Mouse (Mus musculus): ENCODE measurements around the gene D1Ertd622e.
"Not testable (repeated sequence)": the region's sequence is repeated elsewhere in the genome, so short reads cannot be mapped to it uniquely, and the experiment has no call there.

D1Ertd622e gene

DNA sequence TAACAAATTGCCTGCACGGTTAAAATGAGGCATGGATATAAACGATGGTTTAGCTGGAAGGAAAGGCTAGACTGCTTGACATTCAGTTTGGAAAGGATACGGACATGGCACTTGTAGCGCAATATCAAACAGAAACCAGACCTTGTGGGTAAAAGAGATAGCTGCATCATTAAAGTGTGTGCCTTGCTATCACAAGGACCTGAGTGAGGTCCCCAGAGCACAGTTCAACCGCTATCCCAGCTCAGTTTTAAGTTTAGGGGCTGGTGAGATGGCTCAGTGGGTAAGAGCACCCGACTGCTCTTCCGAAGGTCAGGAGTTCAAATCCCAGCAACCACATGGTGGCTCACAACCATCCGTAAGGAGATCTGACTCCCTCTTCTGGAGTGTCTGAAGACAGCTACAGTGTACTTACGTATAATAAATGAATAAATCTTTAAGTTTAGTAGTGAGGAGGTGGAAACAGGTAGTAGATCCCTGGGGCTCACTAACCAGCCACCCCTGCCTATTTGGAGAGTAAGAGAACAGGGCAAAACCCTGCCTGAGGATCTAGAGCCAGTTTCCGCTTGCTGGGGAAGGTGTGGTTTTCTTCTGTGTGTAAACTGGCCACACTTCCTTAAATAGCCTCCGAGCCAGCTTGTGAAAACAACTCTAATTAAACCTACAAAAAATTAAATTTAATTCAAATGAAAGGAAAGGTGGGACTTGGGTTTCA is 29.2 kb downstream of the D1Ertd622e start:
- DNase-seq, result no peak

DNA sequence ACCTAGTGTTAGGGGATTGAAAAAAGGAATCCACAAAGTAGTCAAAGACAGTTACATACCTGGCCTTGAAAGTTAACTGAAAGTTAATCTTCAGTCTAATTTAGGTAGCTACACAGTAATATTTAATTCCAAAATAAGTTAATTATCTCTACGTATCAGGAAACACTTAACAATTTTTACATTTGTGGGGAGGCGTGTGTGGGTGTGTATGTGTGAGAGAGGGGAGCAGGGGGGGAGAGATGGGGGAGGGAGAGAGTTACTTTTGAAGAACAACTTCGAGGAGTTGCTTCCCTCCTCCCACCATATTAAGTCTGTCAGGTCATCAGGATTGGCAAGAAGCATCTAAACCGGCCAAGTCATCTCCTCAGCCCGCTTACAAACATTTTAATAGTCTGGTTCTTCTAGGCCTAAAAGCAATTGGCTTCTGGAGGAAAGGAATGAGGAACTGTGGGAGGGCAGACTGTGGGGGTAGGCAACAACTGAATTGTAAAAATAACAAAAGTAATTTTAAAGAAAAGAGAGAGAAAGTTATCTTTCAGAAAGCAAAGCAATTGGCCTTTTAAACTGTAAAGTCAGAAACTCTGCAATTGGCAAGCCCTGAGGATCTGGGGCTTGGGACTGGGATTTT is 29.9 kb downstream of the D1Ertd622e start:
- DNase-seq, result no peak

DNA sequence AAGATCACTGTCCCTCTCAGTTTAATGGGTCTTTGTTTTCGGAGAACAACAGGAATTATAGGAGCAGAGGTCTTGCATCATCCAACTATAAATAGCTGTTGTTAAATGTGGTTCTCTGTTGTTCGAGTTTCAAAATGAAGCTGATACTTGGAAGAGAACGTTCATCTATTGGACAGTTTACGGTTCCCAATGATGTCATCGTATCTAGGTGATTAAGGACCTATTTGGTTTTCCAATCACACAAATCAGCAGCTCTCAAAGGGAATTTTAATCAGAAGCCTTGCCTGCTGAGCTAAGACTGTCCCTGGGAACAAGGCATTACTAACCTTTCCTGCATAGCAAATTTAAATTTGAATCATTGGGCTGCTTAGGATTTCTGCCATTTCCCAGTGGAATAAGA is 31.7 kb downstream of the D1Ertd622e start:
- DNase-seq, result no peak

DNA sequence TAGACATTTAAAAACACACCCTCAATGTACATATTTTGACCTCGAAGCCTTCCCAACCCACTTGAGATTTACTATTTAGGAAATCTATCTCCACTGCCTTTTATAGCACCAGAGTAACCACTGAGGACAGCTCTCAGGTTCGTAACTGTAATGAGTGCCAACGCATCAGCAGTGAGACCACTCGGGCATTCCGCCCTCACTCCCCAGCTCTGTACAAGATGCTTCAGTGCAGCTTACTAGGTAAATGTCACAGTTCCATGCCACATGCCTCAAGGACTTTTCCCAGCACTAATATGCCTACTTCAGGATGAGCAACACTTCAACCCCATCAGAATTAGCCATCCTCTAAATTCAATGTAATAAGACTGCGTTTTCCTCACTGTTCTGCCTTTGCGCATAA is 33.0 kb downstream of the D1Ertd622e start:
- DNase-seq, result no peak

DNA sequence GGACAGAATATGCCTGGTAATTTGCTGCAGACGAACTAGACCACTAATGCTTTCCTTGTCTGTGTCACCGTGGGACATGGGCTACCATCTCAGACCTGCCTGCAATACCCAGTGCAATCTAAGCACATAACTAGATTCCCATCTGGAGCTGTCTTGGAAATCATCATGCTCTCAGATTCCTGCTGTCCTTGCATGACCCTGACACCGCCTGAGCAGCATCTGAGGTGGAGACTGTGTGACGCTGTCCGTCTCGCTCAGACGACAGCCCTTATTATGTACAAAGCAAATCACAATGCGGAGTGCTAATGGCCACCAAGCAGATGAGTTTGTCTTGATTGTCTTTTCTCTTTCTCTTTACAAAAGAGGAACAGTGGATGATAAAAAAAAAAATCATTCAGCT is 33.9 kb downstream of the D1Ertd622e start:
- no peak for DNase-seq

DNA sequence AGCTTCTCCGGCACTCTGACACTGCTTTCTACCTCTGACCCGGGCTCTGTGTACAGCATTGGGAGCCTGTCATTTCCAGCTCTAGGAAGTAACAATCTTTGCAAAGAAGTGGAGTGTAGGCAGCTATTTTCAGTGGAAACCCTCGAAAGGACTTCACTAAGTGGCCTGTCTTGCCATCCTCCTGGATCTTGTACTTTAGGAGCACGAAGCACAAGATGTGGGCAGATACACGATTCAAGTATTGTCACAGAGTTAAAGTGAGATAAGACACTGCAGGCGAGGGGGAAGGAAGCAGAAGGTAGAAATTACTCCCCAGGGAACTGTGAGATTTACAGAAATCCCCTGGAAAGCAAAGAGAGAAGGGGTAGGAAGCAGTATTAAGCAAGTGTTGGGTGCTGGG is 36.4 kb downstream of the D1Ertd622e start:
- no peak for DNase-seq

DNA sequence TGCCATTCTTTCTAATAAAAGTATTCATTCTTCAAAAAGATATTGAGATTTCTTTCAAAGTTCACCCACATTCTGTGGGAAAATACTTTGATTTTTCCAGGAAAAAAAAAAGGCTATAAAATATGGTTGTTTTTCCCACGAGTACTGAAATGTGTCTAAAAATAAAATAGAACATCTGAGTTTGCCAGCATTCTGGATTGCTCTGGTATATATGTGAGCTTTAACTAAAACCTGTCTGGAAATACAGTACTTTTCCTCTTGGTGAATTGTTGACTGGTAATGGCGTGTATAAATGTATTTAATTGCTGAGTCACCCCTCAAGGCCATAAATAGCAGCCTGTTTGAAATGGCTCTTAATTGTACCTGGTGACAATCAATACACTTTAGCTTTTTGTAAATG is 37.5 kb downstream of the D1Ertd622e start:
- DNase-seq, result no peak

DNA sequence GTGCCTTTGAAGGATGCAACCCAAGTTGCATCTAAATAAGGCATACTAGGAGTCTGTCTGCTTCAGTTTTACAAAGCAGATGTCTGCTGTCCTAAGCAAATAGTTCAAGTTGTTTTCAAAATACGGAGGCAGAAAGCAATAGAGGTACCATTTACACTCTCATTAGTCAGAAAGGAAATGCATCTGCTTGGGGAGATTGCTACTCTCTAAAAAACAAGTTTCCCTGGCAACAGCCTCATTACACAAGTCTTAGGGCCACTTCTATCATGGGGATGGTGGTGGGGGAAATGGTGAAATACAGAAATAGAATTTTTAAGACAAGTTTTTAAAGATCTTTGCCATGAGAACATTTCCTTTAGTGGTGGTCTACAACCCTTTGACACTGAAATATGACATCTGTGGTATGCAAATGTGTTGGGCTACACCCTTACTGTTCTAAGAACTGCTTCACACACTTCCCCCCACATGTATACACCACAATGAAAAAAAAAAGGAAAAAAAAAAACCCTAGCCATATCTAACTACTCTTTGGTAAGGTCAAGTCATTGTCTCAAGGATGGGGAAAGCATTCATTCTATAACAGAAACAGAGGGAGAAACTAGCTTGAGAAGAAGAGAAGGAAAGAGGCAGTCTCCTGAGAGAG is 38.5 kb downstream of the D1Ertd622e start:
- no peak for DNase-seq

DNA sequence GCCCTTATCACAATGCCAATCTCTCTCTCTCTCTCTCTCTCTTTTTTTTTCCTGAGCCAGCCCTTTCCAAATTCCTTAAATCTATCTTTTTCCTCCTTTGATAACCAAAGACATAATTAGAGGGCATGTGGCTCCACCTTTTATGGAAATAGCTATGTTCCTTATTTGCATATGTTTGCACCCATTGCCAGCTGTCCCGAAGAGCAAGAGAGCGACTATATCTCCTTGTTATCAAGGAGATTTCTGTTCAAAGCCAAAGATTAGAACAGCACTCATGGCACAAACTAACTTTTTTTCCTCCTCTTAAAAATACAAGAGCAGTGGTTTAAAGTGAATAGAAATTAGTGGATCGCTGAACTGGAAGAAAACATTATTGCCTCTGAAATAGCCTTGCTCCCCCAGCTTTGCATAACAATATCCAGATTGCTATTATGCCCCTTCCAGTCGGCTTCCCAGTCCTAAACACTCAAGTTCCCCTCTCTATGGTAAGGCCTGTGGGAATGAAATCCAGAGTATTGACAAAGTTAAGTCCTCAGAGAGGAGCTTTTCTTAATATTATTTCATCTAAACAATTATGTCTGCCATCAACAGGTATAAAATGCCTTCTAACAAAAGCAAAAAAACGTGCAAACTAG is 39.2 kb downstream of the D1Ertd622e start:
- no peak for DNase-seq

DNA sequence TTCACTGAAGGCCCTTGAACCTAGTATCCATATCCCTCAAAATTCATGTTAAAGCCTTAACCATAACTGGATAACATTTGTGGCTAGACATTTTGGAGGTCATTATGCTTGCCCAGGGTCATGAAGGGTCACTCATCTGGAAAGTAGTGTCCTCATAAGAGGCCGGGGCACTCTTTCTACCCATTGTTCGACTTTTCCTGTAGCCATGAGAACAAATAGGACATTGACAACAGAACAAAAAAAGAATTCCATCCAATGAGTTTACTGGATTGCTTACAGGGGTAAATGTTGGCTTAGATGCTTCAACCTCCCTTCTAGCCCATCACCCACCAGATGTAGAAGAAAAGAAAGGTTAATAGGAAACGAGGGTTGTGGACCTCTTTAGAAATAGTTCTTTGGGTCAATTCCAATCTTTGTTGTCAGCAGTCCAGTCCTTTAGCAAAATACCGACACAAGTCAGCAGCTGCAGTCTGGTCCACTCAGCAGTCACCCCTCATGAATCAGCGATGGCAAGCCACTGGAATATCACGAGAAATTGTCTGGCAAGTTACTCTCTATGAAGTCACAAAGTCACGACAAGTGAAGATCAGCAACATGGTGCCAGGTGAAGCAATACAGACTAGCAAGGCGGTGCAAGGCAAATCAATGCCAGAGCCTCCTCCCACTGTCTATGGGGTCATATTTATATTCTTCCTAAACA is 42.1 kb downstream of the D1Ertd622e start:
- DNase-seq, result no peak

DNA sequence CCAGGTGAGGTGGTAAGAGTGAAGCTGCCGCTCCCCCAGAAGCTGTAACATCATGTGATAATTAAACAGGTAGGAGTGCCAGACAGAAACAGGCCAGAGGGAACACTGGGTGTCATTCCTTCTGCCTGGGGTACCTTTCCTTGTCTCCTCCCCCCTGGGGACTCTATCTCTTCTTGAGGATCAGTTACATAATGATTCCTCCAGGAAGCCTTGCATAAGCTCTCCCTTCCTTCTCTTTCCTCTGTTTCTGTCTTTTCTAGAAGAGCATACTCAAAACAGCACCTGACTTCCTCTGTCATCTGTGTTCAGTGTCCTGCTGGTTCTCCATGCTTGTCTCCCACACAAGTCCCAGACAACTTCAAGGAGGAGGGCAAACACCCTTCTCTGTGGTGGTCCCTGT is 46.3 kb downstream of the D1Ertd622e start:
- no peak for DNase-seq

DNA sequence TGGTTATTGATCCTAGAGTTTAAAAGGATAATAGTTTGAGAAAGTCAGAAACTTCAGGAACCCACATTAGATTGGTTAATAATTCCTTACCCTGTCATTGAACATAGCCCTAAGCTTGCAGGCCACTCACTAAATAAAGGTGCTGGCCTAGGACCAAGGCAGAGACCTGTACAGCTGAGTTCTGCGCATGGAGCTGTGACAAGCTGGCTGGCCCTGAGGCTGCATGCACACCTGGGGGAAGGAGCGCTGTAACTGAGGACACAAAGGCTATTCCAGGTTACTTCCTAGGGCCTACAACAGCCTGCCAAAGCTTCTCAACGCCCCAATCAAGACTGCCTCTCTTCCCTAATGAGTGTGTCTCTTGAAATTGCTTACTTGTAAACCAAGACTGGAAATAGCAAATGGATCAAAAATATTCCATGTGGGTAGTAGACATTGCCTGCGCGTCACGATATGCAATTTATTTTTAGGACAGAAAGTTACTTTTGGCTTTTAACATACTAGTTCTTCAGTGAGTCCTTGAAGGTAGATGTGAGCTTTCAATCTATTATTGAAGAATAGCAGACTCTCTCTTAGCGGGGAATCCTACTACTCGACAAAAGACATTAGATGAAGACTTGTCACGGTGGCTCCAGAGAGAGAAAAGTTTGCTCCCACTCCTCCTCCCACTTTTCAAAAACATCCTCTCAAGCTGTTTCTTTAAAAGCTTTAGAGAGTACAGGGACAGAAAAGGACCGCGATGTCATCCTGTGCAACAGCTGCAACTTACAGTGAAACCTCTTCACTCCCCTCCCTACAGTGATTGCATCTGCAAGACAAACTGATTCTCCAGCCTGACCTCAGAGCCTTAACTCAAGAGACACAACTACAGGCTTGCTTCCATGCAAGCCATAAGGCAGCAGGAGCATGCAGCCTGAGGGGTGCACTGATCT is 47.1 kb downstream of the D1Ertd622e start:
- DNase-seq, result no peak

DNA sequence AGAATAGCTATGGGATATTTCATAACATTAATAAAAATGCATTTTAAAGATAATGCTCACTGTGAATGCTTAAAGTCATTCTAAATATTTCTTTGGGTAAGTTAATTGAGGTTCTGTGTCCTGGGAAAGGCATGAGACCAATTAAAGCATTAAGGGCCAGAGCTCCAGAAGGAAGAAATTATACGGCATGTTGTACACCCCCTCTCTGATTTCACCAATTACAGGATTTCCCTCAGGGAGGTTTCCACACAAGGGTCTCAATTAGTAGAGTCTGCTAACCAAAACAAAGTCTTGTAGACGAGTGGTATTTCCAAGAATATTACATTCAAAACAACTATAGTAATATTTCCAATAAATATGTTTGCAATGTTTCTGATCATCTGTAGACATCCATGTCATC is 50.1 kb downstream of the D1Ertd622e start:
- no peak for DNase-seq

DNA sequence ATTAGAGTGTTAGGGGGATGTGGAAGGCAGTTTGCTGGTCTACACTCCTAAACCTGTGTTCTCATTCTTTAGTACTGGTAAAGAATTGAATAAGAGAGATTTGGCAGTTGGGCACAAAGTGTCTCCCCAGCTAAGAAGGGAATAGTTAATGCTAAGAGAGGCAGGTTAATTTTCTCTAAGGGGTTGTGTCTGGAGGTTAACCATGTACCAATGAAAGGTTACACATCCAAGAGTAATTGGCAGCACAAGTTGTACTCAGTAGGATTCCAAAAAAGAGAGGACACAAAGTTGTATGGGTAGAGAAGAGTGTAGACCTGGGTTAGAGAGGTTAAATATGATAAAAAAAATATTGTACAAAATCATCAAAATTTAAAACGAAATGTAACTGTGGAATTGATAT is 58.5 kb downstream of the D1Ertd622e start:
- no peak for DNase-seq

DNA sequence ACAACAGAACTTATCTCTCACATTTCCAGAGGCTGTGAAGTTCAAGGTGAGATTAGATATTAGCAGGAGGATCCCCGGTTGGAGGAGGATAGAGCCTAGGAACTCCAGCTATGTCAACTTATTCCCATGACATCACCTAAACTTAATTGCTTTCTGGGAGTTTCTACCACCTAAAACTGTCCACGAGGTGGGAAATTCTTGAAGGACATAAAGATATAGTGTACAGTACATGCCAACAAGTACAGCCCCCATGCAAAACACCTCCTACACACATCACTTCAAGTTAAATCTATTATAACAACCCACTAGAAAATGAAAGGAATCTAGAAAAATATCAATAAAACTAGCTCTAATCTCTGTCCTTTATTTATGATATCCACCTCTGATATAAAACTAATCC is 61.5 kb downstream of the D1Ertd622e start:
- DNase-seq, result no peak

DNA sequence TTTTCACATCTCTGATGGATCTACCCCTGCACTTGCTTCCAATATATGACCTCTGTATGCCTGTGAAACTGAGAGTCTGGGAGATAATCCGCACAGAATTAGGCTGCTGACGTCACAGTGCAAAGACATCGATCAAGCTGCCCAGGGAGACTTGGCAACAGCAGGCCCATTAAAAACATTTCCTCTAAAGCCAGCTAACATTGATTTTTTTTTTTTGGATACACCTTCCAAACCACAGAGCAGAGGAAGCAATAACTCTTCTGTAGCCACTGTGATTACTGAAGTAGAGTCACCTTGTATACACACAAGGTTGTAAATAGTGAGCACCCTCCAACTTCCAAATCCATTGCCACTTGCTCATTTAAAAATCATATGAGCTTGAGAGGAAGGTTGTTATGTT is 62.8 kb downstream of the D1Ertd622e start:
- DNase-seq, result no peak

DNA sequence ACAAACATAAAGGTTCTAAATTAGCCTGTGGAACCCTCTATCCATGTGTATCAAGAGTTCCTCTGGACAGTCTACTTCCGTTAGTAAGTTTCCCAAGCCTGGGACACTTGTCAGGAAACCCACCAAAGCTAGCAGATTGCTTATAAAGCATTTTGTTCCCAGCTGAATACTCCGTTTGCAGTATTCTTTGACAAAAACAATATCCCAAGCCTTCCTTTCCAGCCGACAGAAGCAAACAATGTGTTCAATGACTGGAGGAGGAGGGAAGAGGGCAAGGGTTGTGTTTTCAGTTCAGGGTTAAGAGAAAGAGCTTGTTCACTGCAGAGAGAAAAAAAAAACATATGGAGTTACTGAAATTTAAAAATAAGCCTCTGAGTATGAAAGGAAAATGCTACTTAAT is 73.3 kb downstream of the D1Ertd622e start:
- DNase-seq, result no peak

DNA sequence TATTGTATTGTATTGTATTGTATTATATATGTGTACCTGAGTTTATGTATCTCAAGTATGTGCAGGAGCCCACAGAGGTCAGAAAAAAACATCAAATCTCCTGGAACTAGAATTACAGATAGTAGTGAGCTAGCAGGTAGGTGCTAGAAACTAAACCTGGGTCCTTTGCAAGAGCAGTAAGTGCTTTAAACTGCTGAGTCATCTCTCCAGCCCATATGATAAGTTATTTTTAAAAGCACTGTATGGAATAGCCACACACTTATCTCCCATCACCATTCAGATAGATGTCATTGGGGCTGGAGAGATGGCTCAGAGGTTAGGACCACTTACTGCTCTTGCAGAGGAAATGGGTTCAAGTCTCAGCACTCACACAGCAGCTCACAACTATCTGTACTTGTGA is 76.8 kb downstream of the D1Ertd622e start:
- no peak for DNase-seq

DNA sequence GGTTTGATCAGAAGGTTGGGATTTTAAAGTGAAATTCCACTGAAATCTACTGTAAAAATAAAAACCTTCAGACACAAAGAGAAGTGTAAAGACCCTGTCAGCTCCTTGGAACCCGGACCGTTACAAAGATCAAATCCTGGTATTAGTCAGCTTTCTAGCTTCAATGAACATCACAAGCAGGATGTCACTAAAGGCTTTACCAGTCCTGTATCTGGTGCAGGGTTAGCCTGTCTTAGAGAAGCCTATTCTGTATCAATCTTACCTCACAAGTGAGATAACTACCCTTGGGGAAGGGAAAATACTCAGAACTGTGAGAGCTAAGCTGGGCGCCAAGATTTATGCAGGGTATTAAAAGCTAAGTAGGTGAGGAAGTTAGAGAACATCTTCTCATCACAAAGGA is 77.7 kb downstream of the D1Ertd622e start:
- DNase-seq, result no peak

DNA sequence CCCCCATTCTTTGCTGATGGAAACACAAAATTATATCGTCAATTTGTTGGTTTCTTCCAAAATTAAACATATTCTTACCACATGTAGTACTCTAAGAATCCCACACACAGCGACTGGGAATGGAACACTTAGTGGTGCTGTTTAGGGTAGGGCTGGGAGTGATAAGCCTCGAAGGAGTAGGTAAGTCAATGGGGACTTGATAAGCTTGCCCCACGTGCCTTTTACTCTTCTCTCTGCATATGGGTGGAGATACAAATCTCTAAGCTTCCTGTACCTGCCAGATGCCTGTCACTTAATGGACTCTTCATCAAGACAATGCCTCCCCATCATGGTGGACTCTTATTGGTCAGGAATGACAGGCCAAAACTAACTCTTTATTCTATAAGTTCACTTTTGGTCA is 78.8 kb downstream of the D1Ertd622e start:
- DNase-seq, result no peak

DNA sequence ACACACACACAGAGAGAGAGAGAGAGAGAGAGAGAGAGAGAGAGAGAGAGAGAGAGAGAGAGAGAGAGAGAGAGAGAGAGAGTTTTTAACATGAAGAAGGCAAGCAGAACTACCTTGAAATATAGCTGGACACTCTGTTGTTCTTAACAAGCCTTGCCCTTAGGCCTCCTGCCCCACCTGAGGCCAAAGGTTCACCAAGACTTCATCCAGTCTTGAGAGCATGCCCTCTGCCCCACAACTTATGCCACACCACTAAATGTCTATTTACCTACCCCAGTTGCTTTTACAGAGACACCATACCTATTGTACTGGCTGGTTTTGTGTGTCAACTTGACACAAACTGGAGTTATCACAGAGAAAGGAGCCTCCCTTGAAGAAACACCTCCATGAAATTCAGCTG is 81.2 kb downstream of the D1Ertd622e start:
- DNase-seq, result not testable (repeated sequence)

DNA sequence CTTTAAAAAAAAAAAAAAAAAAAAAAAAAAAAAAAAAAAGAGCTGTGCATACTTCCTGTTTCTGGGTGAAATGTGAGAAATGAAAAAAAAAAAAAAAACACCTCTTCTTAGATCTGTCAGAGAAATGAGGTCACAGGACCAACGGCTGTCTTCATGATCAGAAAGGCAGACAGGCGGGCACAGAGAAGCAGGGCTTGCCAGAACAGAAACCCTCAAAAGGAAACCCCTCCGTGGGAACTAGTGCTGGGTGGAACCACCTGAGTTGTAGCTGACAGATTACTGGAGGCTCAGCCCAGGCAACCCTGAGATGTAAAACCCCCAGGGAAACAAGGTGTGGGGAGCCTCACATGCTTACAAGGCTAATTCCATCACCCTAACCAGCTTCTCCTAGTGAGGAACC is 81.6 kb downstream of the D1Ertd622e start:
- DNase-seq, result no peak

All from cerebellum, adult 9-10 months (tissue).